Mouse (Mus musculus): Measurements from ENCODE around the gene Pip5k1b. TPM values are rescaled to one million over a fixed set of nuclear protein-coding genes. Genes with fewer than 3 reads are reported as not detected.

Gene Pip5k1b
- total RNA-seq, 2 experiments from 2014 or later = 0.23 to 0.53 TPM

DNA sequence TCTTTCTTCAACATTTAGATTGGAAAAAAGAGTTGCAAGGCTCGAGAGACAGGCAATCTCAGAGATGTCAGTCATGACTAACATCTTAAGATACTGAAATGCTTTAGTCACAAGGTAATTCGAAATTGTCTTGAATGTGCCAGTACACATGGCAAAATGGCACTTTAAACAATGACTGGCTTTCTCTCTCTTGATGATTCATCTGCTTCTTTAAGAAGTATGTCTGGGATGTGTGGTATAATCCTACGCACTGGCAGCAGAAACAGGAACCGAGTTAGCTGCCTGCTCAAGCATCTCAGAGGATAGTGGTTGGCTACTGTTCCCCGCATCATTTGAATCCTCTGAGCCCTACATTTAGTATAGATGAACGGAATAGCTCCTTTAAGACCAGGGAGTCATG, 230.0 kb downstream of the Pip5k1b start:
- intact Hi-C loops (cut with DNase I) = no loop called here
- DNase-seq = no peak
- no peak for TF ChIP-seq CTCF (IDR thresholded peaks at IDR 0.05)
- H3K4me3 ChIP-seq = no peak overlapping the region
- H3K27ac ChIP-seq = no peak overlapping the region

DNA sequence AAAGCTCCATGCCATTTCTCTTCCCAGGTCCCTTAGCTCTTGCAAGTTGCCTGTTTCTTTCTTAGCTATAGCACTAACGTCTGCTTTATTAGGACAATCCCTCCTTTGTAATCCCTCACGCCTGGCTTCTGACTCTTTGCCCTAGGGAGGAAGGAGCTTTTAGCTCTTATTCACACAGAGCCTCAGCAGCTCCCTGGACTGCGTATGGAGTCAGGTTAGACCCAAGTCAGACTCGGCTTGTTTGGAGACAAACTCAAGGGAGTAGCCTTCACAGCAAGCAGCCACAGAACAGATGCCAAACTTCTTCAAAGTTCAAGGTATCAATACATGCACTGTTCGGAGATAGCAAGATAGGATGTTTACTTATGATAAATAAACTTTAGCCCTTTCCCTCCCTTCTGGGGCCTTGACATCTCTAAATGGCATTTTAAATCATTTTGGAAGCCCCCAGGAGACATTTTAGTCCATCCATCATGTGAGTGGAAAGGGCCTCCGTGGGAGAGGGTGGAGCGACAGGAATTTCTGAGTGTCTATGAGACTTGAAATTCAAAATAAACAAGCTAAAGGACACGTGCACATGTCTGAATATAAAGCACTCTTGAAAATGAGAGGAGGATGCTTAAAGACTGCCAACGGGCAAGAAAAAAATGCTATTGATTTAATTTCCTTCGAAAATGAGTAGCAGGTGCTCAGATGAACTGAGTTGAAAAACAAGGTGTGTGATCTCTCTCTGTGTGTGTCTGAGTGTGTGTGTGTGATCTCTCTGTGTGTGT, 231.6 kb downstream of the Pip5k1b start:
- TF ChIP-seq CTCF (IDR thresholded peaks at IDR 0.05) = no peak

DNA sequence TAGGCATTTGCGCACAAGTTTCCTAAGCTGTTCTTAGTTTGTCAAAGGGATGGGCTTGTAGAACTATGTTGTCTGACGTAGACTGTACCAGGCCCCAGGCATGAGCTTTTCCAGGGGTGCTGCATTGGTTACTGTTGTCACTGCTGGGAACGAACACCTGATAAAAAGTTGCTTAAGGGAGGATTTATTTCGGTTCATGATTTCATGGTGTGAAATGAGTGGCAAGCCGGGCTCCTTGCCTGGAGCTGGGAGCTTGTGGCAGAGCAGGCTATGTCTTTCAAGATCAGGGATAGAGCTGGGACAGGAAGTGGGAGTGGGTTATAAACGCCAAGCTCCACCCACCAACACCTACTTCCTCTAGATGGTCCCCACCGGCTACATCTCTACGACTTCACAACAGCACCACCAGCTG, 233.8 kb downstream of the Pip5k1b start:
- Histone ChIP-seq H3K27ac (no peak overlapping the region), H3K4me3 (no peak overlapping the region)
- no peak for TF ChIP-seq CTCF (IDR thresholded peaks at IDR 0.05)
- DNase-seq = no peak
- intact Hi-C loops (cut with DNase I) = no loop called here

More for the DNA sequence above, 231.6 kb downstream of the Pip5k1b start:
- no peak for DNase-seq
- intact Hi-C loops (cut with DNase I) = no loop called here
- Histone ChIP-seq H3K27ac (no peak overlapping the region), H3K4me3 (no peak overlapping the region)

GRCm38 (mm10) chr19:24321211-24321899, 234.3 kb downstream of the Pip5k1b start:
- no peak for TF ChIP-seq CTCF (IDR thresholded peaks at IDR 0.05)
- H3K4me3 ChIP-seq = no peak overlapping the region
- no peak for DNase-seq
- intact Hi-C loops (cut with DNase I) = no loop called here
- H3K27ac ChIP-seq = no peak overlapping the region

DNA sequence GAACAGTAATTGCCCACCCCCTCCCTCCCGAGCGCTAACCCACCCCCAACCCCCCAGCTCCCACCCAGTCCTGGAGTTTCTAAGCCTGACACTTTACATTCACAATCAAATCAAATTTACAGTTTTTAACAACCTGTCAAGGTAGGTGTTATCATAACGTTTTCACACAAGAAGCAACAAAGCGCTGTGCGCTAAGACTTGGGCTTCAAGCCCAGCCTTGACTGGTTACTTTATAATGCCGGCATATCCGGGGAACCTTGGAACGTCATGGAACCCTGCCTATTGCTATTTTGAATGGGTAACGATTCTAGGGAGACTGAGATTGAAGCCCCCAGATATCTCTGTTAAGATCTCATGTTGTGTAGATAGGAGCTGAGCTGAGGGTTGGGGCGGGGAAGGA, 237.5 kb downstream of the Pip5k1b start:
- TF ChIP-seq CTCF (IDR thresholded peaks at IDR 0.05) = no peak
- Histone ChIP-seq H3K27ac (no peak overlapping the region), H3K4me3 (no peak overlapping the region)
- no peak for DNase-seq
- intact Hi-C loops (cut with DNase I) = no loop called here

DNA sequence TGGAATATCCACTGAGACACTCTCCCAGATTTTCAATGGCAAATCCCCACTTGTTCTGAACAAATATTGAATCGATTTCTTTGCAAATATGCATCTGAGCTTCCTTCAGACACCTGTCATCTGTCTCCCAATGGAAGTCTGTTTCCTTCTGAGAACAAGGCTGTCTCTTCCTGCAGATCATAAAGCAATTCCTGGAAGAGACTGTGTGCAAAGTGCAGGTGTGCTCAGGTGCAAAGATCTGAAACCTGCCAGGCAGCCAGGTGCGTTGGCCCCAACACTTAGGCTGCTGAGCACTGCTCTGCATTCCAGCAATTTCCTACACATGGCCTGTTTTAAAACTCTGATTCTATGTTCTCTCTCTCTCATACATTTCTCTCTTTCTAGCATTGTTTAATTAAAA, 237.9 kb downstream of the Pip5k1b start:
- intact Hi-C loops (cut with DNase I) = no loop called here
- no peak for TF ChIP-seq CTCF (IDR thresholded peaks at IDR 0.05)
- H3K27ac ChIP-seq = no peak overlapping the region
- DNase-seq = no peak
- no peak overlapping the region for H3K4me3 ChIP-seq

- intact Hi-C loops (cut with DNase I) = no loop called here
- H3K27ac ChIP-seq = no peak overlapping the region
- no peak for TF ChIP-seq CTCF (IDR thresholded peaks at IDR 0.05)
- no peak for DNase-seq
- H3K4me3 ChIP-seq = no peak overlapping the region
These were observed 238.6 kb downstream of the Pip5k1b start for GRCm38 (mm10) chr19:24317038-24317591.

- TF ChIP-seq CTCF (IDR thresholded peaks at IDR 0.05) = no peak
- no peak overlapping the region for H3K27ac ChIP-seq
- DNase-seq = no peak
- intact Hi-C loops (cut with DNase I) = no loop called here
- no peak overlapping the region for H3K4me3 ChIP-seq
These were observed 239.5 kb downstream of the Pip5k1b start for GRCm38 (mm10) chr19:24316060-24316725.

GRCm38 (mm10) chr19:24315234-24315633, 240.4 kb downstream of the Pip5k1b start:
- no peak for DNase-seq
- no peak for TF ChIP-seq CTCF (IDR thresholded peaks at IDR 0.05)
- no peak overlapping the region for H3K4me3 ChIP-seq
- intact Hi-C loops (cut with DNase I) = no loop called here
- H3K27ac ChIP-seq = no peak overlapping the region

- no peak for TF ChIP-seq CTCF (IDR thresholded peaks at IDR 0.05)
- intact Hi-C loops (cut with DNase I) = no loop called here
- no peak overlapping the region for H3K4me3 ChIP-seq
- no peak for DNase-seq
- no peak overlapping the region for H3K27ac ChIP-seq
These were observed 241.0 kb downstream of the Pip5k1b start for GRCm38 (mm10) chr19:24314676-24315075.

DNA sequence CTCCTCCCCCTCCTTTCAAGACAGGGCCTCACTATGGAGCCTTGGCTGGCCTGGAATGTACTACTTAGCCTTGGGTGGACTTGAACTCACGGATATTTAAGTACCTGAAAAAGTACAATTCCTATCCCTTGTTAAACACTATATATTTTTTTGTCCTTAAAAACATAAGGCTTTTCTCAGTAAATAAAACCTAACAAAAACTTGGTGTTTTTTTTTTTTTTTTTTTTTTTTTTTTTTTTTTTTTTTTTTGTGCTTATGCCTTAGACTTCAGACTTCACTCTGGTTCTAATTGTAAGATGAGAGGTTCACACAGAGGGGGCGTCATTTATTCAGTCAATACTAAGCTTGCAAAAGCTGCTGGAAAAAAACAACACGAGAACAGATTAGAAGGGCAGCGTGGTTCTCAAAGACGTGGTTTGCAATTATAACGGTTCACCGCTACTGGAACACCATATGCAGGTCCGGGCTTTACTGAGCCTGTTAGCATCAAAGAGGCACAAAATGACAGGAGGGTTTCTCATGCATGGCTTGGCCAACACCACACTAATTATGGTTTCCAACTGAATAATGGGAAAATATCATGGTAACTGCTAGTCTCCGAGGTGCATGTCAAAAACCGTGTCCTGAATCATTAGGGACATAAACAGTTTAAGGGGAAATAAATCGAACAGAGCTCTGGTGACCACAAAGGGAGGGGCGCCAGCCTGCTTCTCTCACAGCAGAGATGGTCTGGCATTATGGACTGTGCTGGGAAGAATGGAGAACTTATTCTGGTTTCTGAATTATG, 242.9 kb downstream of the Pip5k1b start:
- TF ChIP-seq CTCF (IDR thresholded peaks at IDR 0.05) = no peak
- Histone ChIP-seq H3K27ac (no peak overlapping the region), H3K4me3 (no peak overlapping the region)
- intact Hi-C loops (cut with DNase I) = no loop called here
- DNase-seq = no peak

DNA sequence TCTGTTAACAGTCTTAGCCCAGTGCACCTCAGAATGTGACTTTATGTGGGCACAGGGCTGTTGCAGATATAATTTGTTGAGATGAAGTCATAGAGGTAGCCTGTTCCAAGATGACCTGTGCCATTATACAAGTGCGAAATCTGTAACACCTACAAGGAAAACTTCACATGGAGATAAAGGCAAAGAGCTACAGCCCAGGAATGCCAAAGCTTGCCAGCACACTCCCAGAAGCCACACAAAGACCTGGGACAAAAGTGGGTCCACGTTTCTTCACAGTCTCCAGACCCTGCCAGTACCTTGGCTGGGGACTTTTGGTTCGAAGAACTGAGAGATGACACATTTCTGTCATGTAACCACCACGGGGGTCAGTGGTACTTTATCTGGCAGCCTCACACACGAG, 243.6 kb downstream of the Pip5k1b start:
- no peak for TF ChIP-seq CTCF (IDR thresholded peaks at IDR 0.05)
- Histone ChIP-seq H3K27ac (no peak overlapping the region), H3K4me3 (no peak overlapping the region)
- DNase-seq = no peak
- intact Hi-C loops (cut with DNase I) = no loop called here

Measured in gastrocnemius, adult 2 months (tissue).